Mouse (Mus musculus) cerebellum, adult 9-10 months (tissue): ENCODE measurements around the gene Ptges3.
"Not testable (repeated sequence)": the region's sequence is repeated elsewhere in the genome, so short reads cannot be mapped to it uniquely, and the experiment has no call there.

Experiments used
- DNase-seq: peaks from one replicate; pipeline ENCODE4 v3.0.0; 2022

The Ptges3 gene

GRCm38 (mm10) chr10:128061109-128061508 is 2.4 kb downstream of the Ptges3 start:
- no peak for DNase-seq

GRCm38 (mm10) chr10:128062221-128062989 is 3.7 kb downstream of the Ptges3 start:
- no peak for DNase-seq

- no peak for DNase-seq
Observed at GRCm38 (mm10) chr10:128066072-128066471, 7.3 kb downstream of the Ptges3 start.

GRCm38 (mm10) chr10:128069201-128069600 is 10.4 kb downstream of the Ptges3 start:
- DNase-seq, result no peak

GRCm38 (mm10) chr10:128070432-128070831 is 11.7 kb downstream of the Ptges3 start:
- DNase-seq, result not testable (repeated sequence)

- DNase-seq, result not testable (repeated sequence)
Observed at GRCm38 (mm10) chr10:128078269-128078668, 19.5 kb downstream of the Ptges3 start.

- no peak for DNase-seq
Observed at GRCm38 (mm10) chr10:128080496-128080895, 21.7 kb downstream of the Ptges3 start.

- DNase-seq, result peak; percentile 61
Observed at GRCm38 (mm10) chr10:128081807-128082476, 23.2 kb downstream of the Ptges3 start.

- no peak for DNase-seq
Observed at GRCm38 (mm10) chr10:128082477-128082808, 23.7 kb downstream of the Ptges3 start.

- DNase-seq, result peak; percentile 100
Observed at GRCm38 (mm10) chr10:128082880-128083421, 24.2 kb downstream of the Ptges3 start, which contains the start of gene Atp5b. Gene Atp5b (plus strand): TSS chr10:128083273.

- DNase-seq, result no peak
Observed at GRCm38 (mm10) chr10:128083688-128084087, 24.9 kb downstream of the Ptges3 start.

- DNase-seq, result peak; percentile 50
Observed at GRCm38 (mm10) chr10:128084160-128084559, 25.4 kb downstream of the Ptges3 start.

- DNase-seq, result no peak
Observed at GRCm38 (mm10) chr10:128086391-128086790, 27.6 kb downstream of the Ptges3 start.

GRCm38 (mm10) chr10:128087216-128087615 is 28.5 kb downstream of the Ptges3 start:
- DNase-seq, result peak; percentile 66

- DNase-seq, result peak; percentile 42
Observed at GRCm38 (mm10) chr10:128088181-128088580, 29.4 kb downstream of the Ptges3 start.

GRCm38 (mm10) chr10:128089842-128090241 is 31.1 kb downstream of the Ptges3 start:
- DNase-seq, result peak; percentile 35

- peak; percentile 94 for DNase-seq
Observed at GRCm38 (mm10) chr10:128090651-128091563, 32.2 kb downstream of the Ptges3 start.

GRCm38 (mm10) chr10:128091564-128092505 is 33.1 kb downstream of the Ptges3 start, which contains the start of gene Baz2a:
Gene Baz2a (plus strand): TSS chr10:128091577.
- peak; percentile 78 for DNase-seq

- peak; percentile 81 for DNase-seq
Observed at GRCm38 (mm10) chr10:128092506-128093495, 34.0 kb downstream of the Ptges3 start.
